Mouse (Mus musculus) Patski (cell line): Measurements from ENCODE around the gene Fgf9. TPM values are rescaled to one million over a fixed set of nuclear protein-coding genes. Genes with fewer than 3 reads are reported as not detected.

Experiments
- ATAC-seq: fragments of 100-300 bp; one replicate; pipeline ENCODE4 v1.8.0; 2021
- CTCF ChIA-PET: fragments of 350-600 bp; sonication (Branson Sonifier 250); formaldehyde crosslinking; loops from one replicate; lab custom pipeline; 2022; ENCODE audit warnings: inconsistent platforms; lab: Charles Lee
- POLR2A ChIA-PET: fragments of 350-600 bp; sonication (Branson Sonifier 250); formaldehyde crosslinking; loops from one replicate; lab custom pipeline; 2022; ENCODE audit warnings: antibody characterized with exemption, inconsistent platforms; lab: Charles Lee
- DNase-seq: peaks from one replicate; pipeline ENCODE4 v3.0.0-alpha.2; 2011; ENCODE audit warnings: low read depth, low spot score
- H3K27me3 ChIP-seq: fragments of 371-371 bp; one replicate; pipeline ENCODE4 v1.5.1; 2021
- CTCF ChIP-seq: fragments of 100-300 bp; IDR thresholded peaks from one replicate; pipeline ENCODE4 v1.5.1; 2021
- in situ Hi-C: fragments of 300-500 bp; cut with MboI; formaldehyde crosslinking; loops from 3 replicates; pipeline ENCODE4 v1.11.1; 2018; ENCODE audit warnings: low pct_unique_long_range_greater_than_20kb, mixed read lengths
- polyA plus RNA-seq: library from polyadenylated mRNA; unstranded; gene quantifications from one replicate; pipeline ENCODE4 v1.2.3, GENCODE M21; 2021

Gene Fgf9
- polyA plus RNA-seq, 1 experiment from 2014 or later, result 2.0 TPM

GRCm38 (mm10) chr14:58114146-58114545 lies 43.8 kb downstream of the Fgf9 start:
- ChIA-PET POLR2A (no interaction called here), CTCF (no interaction called here)
- in situ Hi-C loops, result no loop called here
- DNase-seq (no peak), ATAC-seq (no peak)
- TF ChIP-seq CTCF, result no peak
- peaks cover 5% of the 10 kb centered on the region for H3K27me3 ChIP-seq

- DNase-seq (no peak), ATAC-seq (no peak)
- no peaks in the 10 kb centered on the region for H3K27me3 ChIP-seq
- ChIA-PET POLR2A (no interaction called here), CTCF (no interaction called here)
- in situ Hi-C loops, result no loop called here
- TF ChIP-seq CTCF, result peak; percentile 15
Measured at GRCm38 (mm10) chr14:58124625-58125024, 54.3 kb downstream of the Fgf9 start.

DNA sequence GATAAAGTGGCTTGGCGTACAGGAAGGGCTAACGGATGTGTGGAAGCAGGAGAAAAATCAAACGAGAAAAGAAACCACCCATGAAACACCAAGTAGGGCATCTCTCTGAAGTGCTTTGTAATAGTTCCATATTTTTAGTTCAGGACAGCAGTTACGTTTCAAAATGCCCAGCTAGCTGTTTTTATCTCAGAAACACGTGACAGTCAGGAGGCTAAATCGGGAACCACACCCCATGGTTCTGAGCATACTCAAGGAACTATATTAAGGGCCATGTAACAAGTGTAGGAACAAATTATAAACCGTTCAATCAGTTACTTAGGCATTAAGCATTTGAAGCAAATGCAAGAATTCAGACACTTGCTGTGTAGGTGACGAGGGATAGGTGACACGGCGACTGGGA lies 56.2 kb downstream of the Fgf9 start:
- no peaks in the 10 kb centered on the region for H3K27me3 ChIP-seq
- in situ Hi-C loops, result no loop called here
- DNase-seq, result no peak
- POLR2A ChIA-PET, result no interaction called here
- no peak for TF ChIP-seq CTCF
- CTCF ChIA-PET, result no interaction called here
- no peak for ATAC-seq

DNA sequence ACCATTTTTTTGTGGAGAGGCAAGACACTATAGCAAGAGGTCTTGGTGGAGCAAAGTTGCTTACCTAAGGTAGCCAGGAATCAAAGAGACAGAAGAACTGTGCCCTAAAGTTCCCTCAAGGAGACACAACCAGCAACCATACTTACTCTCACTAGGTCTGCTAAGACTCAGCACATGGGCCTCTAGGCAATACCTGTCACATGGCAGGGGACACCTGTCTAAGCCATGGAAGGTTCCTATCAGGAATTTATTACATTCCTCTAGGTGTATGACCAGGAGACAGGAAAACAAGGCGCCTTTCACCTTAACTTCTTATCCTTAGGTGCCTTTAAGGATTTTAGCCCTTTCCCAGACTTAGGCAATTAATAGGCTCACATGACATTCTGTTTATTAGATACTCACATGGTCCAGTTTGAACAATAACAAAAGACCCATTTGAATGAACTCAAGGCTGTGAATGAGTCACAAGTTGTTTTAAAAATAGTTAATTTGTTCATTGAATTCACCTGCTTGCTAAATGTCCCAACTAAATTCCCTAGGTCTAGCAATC lies 69.2 kb downstream of the Fgf9 start:
- in situ Hi-C loops, result no loop called here
- DNase-seq, result no peak
- CTCF ChIA-PET, result no interaction called here
- POLR2A ChIA-PET, result no interaction called here
- no peak for ATAC-seq
- H3K27me3 ChIP-seq, result no peaks in the 10 kb centered on the region
- TF ChIP-seq CTCF, result no peak

DNA sequence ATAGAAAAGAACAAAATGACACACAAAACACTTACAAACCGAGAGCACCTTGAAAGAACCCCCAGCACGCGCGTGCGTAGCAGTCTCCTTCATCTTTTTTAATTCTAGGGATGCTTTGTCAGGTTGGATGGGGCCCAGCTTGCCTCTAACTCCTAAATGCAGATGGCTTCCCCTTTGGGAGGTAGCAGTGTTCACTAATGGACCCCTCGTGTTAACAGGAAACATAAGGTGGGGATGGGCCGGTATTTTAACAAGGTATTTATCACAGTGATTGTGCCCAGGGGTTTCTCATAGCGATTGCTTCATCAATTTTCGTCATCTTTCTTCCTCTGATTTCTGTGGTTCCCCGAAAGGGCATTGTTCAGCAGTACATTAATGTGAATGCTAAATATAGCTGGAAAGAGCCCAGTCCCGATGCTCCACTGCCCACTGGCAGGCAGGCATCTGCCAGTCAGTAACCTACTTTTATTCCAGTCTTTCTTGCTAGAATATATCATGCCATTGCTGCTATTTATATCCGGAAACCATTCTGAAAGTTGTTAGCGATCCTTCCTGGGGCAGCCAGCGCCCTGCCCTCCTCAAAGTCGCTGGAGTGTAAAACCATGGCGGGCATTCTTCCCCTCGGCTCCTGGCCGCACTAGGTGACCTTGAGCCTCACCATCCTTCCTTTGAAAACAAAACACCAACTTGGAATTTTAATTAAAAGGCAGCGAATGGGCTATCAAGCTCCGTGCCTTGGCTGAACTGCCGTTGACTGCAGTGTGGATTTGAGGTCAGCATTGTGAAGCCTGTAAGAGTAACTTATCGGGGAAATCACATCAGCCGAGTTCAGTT lies 79.5 kb downstream of the Fgf9 start:
- ChIA-PET POLR2A (no interaction called here), CTCF (interaction anchor here (1.0 kb wide), 2 partner anchors 11 to 19 kb away, joined by 3 read pairs; no protein-coding TSS in a partner anchor)
- DNase-seq (peak; percentile 54), ATAC-seq (peak; percentile 58)
- no peak for TF ChIP-seq CTCF
- in situ Hi-C loops, result no loop called here
- H3K27me3 ChIP-seq, result no peaks in the 10 kb centered on the region

DNA sequence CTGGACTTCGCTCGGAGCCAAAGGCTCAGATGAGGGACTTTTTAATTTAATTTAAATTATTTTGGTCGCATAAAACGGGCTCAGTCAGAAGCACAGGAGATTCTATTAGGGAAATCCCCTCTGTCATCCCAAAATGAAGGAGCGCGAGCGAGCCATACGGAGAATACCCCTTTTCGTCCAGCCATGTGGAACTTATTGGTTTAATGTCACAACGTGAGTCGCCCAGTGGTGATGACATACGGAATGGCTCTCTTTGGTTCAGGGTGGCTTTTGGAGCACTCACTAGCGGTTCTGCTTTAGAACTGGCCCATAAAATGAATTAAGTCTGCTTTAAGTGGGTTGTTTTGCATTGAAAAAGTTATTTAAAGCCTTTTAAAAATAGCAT lies 80.1 kb downstream of the Fgf9 start:
- H3K27me3 ChIP-seq, result no peaks in the 10 kb centered on the region
- ChIA-PET CTCF (interaction anchor here (1.0 kb wide), 2 partner anchors 11 to 20 kb away, joined by 3 read pairs; no protein-coding TSS in a partner anchor), POLR2A (no interaction called here)
- ATAC-seq (peak; percentile 9), DNase-seq (no peak)
- TF ChIP-seq CTCF, result no peak
- in situ Hi-C loops, result no loop called here

- ChIA-PET CTCF (interaction anchor here (1.0 kb wide), 1 partner anchor 10 kb away, joined by 3 read pairs; no protein-coding TSS in a partner anchor), POLR2A (no interaction called here)
- no peak for TF ChIP-seq CTCF
- H3K27me3 ChIP-seq, result no peaks in the 10 kb centered on the region
- ATAC-seq (no peak), DNase-seq (no peak)
- in situ Hi-C loops, result no loop called here
Measured at GRCm38 (mm10) chr14:58152110-58152509, 81.8 kb downstream of the Fgf9 start.

DNA sequence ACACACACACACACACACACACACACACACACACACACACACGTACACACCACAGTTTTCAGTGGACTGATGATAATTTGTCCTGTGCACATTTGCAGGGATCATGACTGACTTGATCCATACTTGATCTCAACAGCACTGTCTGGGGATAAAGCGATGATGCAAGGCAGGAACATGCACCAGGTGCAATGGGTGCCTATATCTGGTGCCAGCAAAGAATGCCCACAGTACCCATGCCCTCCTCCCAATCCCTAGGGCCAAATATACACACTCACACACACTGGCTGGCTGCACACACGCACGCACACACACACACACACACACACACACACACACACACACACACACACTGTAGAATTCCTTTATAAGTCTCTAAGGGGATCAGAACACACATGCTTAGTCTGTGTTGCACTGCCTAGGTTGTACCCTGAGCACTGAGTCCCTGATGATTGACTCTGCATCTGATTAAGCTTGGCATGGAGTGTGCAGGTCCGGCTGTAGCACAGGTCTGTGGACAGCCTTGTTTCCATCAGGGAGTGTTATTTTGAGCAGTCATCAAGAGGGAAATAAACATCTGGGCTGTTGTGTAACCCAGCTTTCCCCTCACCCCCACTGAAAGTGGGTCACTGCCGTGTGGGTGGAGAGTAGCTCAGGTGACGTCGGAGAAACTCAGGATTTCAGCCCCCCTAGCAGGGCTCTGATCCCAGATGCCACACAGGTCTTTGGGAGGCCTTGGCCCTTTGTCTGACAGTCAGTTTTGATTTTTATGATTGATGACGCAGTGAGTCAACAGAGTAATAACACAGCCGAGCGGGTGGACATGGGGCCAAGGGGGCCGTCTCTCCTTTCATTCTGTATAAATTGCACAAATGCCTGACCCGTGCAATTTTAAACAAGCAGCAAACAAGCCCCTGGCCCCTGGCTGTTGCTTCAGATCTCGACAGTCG lies 83.4 kb downstream of the Fgf9 start:
- CTCF ChIA-PET, result no interaction called here
- no peak for TF ChIP-seq CTCF
- POLR2A ChIA-PET, result interaction anchor here (0.6 kb wide), 1 partner anchor 114 kb away, joined by 3 read pairs; no protein-coding TSS in a partner anchor
- no peaks in the 10 kb centered on the region for H3K27me3 ChIP-seq
- ATAC-seq, result no peak
- in situ Hi-C loops, result no loop called here
- DNase-seq, result no peak

- ATAC-seq (no peak), DNase-seq (no peak)
- in situ Hi-C loops, result no loop called here
- no peak for TF ChIP-seq CTCF
- ChIA-PET POLR2A (no interaction called here), CTCF (interaction anchor here (1.3 kb wide), 1 partner anchor 10 kb away, joined by 3 read pairs; no protein-coding TSS in a partner anchor)
- H3K27me3 ChIP-seq, result no peaks in the 10 kb centered on the region
Measured at GRCm38 (mm10) chr14:58160624-58161023, 90.3 kb downstream of the Fgf9 start.

Other genes with a start within 250 kb of the Fgf9 start
- 12.9 TPM for gene Ska3, start 244.4 kb upstream of the Fgf9 start, polyA plus RNA-seq
- 57.0 TPM for gene Mrpl57, start 244.3 kb upstream of the Fgf9 start, polyA plus RNA-seq
- 39.3 TPM for gene Zdhhc20, start 180.3 kb upstream of the Fgf9 start, polyA plus RNA-seq
- gene Micu2, start 71.3 kb upstream of the Fgf9 start, polyA plus RNA-seq, result 88.2 TPM